ENCODE assay signal across 9 mouse cellular contexts in the genomic region with DNA sequence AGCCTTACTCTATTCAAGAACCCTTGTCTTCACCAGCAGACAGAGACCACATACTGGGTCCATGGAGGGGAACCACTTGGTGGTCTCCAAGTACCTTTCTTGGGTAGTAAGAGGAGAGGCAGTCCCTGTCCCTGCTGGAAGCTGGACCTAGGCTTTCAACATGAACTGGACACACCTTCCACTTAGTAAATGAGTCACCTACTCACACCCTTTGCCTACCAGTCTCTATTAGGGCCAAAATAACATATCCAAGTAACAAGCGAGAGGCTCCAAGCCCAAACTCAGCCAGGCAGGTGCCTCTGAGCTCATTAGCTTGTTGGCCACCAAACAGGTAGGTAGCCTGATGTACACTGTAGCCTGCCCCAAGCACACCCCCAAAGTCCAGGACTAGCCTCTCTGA. TPM values are rescaled to one million over a fixed set of nuclear protein-coding genes. Genes with fewer than 3 reads are reported as not detected.
DNase-seq lines count a peak whose midpoint lies in the region; ATAC-seq lines count a peak whose summit lies in the region.
"Had no signal": no experiment of that assay in that cellular context is flagged by ENCODE, and none has a peak within 500 bp of the region (broad histone marks: within the 10 kb centered on the region; RNA-seq: fewer than 3 reads in every experiment).

No protein-coding gene starts in this region.

- H3K27me3 ChIP-seq in erythroblast, embryonic 14.5 days (ENCODE audit: control insufficient read depth), result no peaks in the 10 kb centered on the region; the same call in 1 of the 2 replicates
- no peaks in the 10 kb centered on the region for H3K27me3 ChIP-seq in limb, embryonic 12.5 days
- no peaks in the 10 kb centered on the region for H3K27me3 ChIP-seq in stomach, embryonic 14.5 days (ENCODE audit: control insufficient read depth, insufficient read depth, low read length)

- H3K4me3 ChIP-seq in erythroblast, embryonic 14.5 days (replicated peaks), result peak overlapping the region; percentile 97
- peak overlapping the region; percentile 94 for H3K4me3 ChIP-seq in limb, embryonic 12.5 days (replicated peaks)
- peak overlapping the region; percentile 95 for H3K4me3 ChIP-seq in stomach, embryonic 14.5 days (ENCODE audit: low read depth, low read length)

- no peak for ATAC-seq in limb, embryonic 12.5 days (ENCODE audit: insufficient number of reproducible peaks, insufficient read depth, low FRiP score, low TSS enrichment, low read depth)
- ATAC-seq in stomach, embryonic 14.5 days (ENCODE audit: insufficient number of reproducible peaks, insufficient read depth, low FRiP score, low read depth), result no peak

- intact Hi-C loops in left cerebral cortex, postnatal 4 days (cut with DNase I), result no loop called here

- H3K27ac ChIP-seq in limb, embryonic 12.5 days, result peak overlapping the region; percentile 87; the same call in 1 of the 2 replicates
- H3K27ac ChIP-seq in stomach, embryonic 14.5 days (ENCODE audit: low read length), result no peak overlapping the region; the same call in 1 of the 2 replicates

- H3K9ac ChIP-seq in limb, embryonic 12.5 days (replicated peaks), result peak overlapping the region; percentile 93
- peak overlapping the region; percentile 97 for H3K9ac ChIP-seq in stomach, embryonic 14.5 days (replicated peaks; ENCODE audit: low read depth, low read length)

- peak; percentile 10 for DNase-seq in lung, postnatal 25 days (ENCODE audit: low spot score)
- DNase-seq in lung, adult 18-20 months, result no peak
- no peak for DNase-seq in right cerebral cortex, postnatal 36 days (ENCODE audit: low spot score in 2 of 2)
- no peak for DNase-seq in left cerebral cortex, postnatal 4 days
- no peak for DNase-seq in left cerebral cortex, adult 8-10 months (ENCODE audit: low spot score in 2 of 2)

- H3K4me1 ChIP-seq in erythroblast, embryonic 14.5 days (ENCODE audit: control insufficient read depth), result peaks cover 45% of the 10 kb centered on the region
- H3K4me1 ChIP-seq in limb, embryonic 12.5 days (replicated peaks), result peaks cover 17% of the 10 kb centered on the region
- peaks cover 11% of the 10 kb centered on the region for H3K4me1 ChIP-seq in stomach, embryonic 14.5 days (ENCODE audit: control insufficient read depth, insufficient read depth, low read length)

- WGBS in limb, embryonic 12.5 days, result 84% methylated on average over 1 of the region's 1 CpGs
- WGBS in stomach, embryonic 14.5 days, result 86% methylated on average over 1 of the region's 1 CpGs

- H3K9me3 ChIP-seq in erythroblast, embryonic 14.5 days (ENCODE audit: control insufficient read depth, low read length), result peaks cover 4% of the 10 kb centered on the region
- no peaks in the 10 kb centered on the region for H3K9me3 ChIP-seq in limb, embryonic 12.5 days
- H3K9me3 ChIP-seq in stomach, embryonic 14.5 days (ENCODE audit: control insufficient read depth, low read depth, low read length), result no peaks in the 10 kb centered on the region

- peak overlapping the region; percentile 89 for H3K4me2 ChIP-seq in limb, embryonic 12.5 days
- peak overlapping the region; percentile 72 for H3K4me2 ChIP-seq in stomach, embryonic 14.5 days (replicated peaks; ENCODE audit: low read depth, low read length)

- H3K36me3 ChIP-seq in erythroblast, embryonic 14.5 days (ENCODE audit: control insufficient read depth), result peaks cover 44% of the 10 kb centered on the region
- H3K36me3 ChIP-seq in limb, embryonic 12.5 days, result peaks cover 40% of the 10 kb centered on the region
- peaks cover 26% of the 10 kb centered on the region for H3K36me3 ChIP-seq in stomach, embryonic 14.5 days (ENCODE audit: control insufficient read depth, insufficient read depth, low read length)

RNA-seq across cellular contexts. Expression of gene 4933424G06Rik, which starts 1.3 kb away (rescaled TPM):
- polyA plus RNA-seq in erythroblast, embryonic 14.5 days (2012), result not detected in 2 replicates
- polyA plus RNA-seq in limb, embryonic 12.5 days (2016; fragmentation: Nextera tagmentation; extraction: Ambion mirVana), result 0.21 TPM in 1 of 2 replicates, not detected in the other
- not detected in 2 replicates for polyA plus RNA-seq in stomach, embryonic 14.5 days (2014; fragmentation: Nextera tagmentation; extraction: Ambion mirVana)
- 1 to 10 TPM in 1 of 2 experiments, under 1 TPM in 1; 0.72 to 1.3 TPM for total RNA-seq in left cerebral cortex, postnatal 4 days (2021)
- 1 to 10 TPM in 3 of 4 experiments, not detected in 1; 1.0 to 1.1 (median 1.0) TPM for total RNA-seq in left cerebral cortex, adult 8-10 months (2022)
- total RNA-seq: neutrophil, adult 5-6 weeks had no signal

RNA-seq across cellular contexts. Expression of gene Actr1b, which starts 5.6 kb away (rescaled TPM):
- 2.4 and 2.5 TPM in 2 replicates for polyA plus RNA-seq in erythroblast, embryonic 14.5 days (2012)
- 114 and 120 TPM in 2 replicates for polyA plus RNA-seq in limb, embryonic 12.5 days (2016; fragmentation: Nextera tagmentation; extraction: Ambion mirVana)
- 86.9 and 91.3 TPM in 2 replicates for polyA plus RNA-seq in stomach, embryonic 14.5 days (2014; fragmentation: Nextera tagmentation; extraction: Ambion mirVana)
- 100 to 1,000 TPM; 130 to 156 TPM for total RNA-seq in left cerebral cortex, postnatal 4 days (2021)
- 100 to 1,000 TPM; 288 to 349 (median 302) TPM for total RNA-seq in left cerebral cortex, adult 8-10 months (2022)

RNA-seq across cellular contexts. Expression of gene Cox5b, which starts 17.4 kb away (rescaled TPM):
- polyA plus RNA-seq in erythroblast, embryonic 14.5 days (2012), result 312 and 404 TPM in 2 replicates
- 454 and 462 TPM in 2 replicates for polyA plus RNA-seq in limb, embryonic 12.5 days (2016; fragmentation: Nextera tagmentation; extraction: Ambion mirVana)
- 613 and 651 TPM in 2 replicates for polyA plus RNA-seq in stomach, embryonic 14.5 days (2014; fragmentation: Nextera tagmentation; extraction: Ambion mirVana)
- total RNA-seq in left cerebral cortex, postnatal 4 days (2021), result 100 to 1,000 TPM; 457 to 466 TPM
- total RNA-seq in left cerebral cortex, adult 8-10 months (2022), result 100 to 1,000 TPM; 511 to 653 (median 570) TPM

RNA-seq across cellular contexts. Expression of gene Fam178b, which starts 25.6 kb away (rescaled TPM):
- polyA plus RNA-seq in erythroblast, embryonic 14.5 days (2012), result 0.04 TPM in 2 replicates
- 0.26 and 0.82 TPM in 2 replicates for polyA plus RNA-seq in limb, embryonic 12.5 days (2016; fragmentation: Nextera tagmentation; extraction: Ambion mirVana)
- polyA plus RNA-seq in stomach, embryonic 14.5 days (2014; fragmentation: Nextera tagmentation; extraction: Ambion mirVana), result 0.74 and 1.1 TPM in 2 replicates
- not detected for total RNA-seq in left cerebral cortex, postnatal 4 days (2021)
- under 1 TPM in 1 of 4 experiments, not detected in 3; 0.57 TPM for total RNA-seq in left cerebral cortex, adult 8-10 months (2022)
- total RNA-seq: neutrophil, adult 5-6 weeks had no signal

RNA-seq across cellular contexts. Expression of gene Zap70, which starts 53.0 kb away (rescaled TPM):
- not detected in 2 replicates for polyA plus RNA-seq in erythroblast, embryonic 14.5 days (2012)
- 0.40 and 0.90 TPM in 2 replicates for polyA plus RNA-seq in limb, embryonic 12.5 days (2016; fragmentation: Nextera tagmentation; extraction: Ambion mirVana)
- 0.29 and 0.78 TPM in 2 replicates for polyA plus RNA-seq in stomach, embryonic 14.5 days (2014; fragmentation: Nextera tagmentation; extraction: Ambion mirVana)
- 1 to 10 TPM; 2.7 to 4.1 TPM for total RNA-seq in left cerebral cortex, postnatal 4 days (2021)
- total RNA-seq in left cerebral cortex, adult 8-10 months (2022), result 1 to 10 TPM in 3 of 4 experiments, under 1 TPM in 1; 0.49 to 2.2 (median 1.5) TPM

Comparison
In these comparisons a context has a peak if more than half of its experiments do, and no peak if none do; other contexts are left out.
1. RNA of gene Actr1b, which starts 5.6 kb away (polyA plus RNA-seq): 114 to 120 TPM in limb, embryonic 12.5 days and 86.9 to 91.3 TPM in stomach, embryonic 14.5 days; 2.4 to 2.5 TPM in erythroblast, embryonic 14.5 days; every median in the first group is over 10 times any median in the second.
2. Peak in every context shown above with its lines, with median percentiles within 50 percentile points of each other: H3K4me3 ChIP-seq.